Mouse (Mus musculus) megakaryocyte, adult 5-6 weeks (primary cell): ENCODE measurements around the gene Adam22. TPM values are rescaled to one million over a fixed set of nuclear protein-coding genes. Genes with fewer than 3 reads are reported as not detected.
"Not testable (repeated sequence)": the region's sequence is repeated elsewhere in the genome, so short reads cannot be mapped to it uniquely, and the experiment has no call there.

Experiments used
- ATAC-seq: 2 replicates; pipeline ENCODE4 v1.8.0; 2016; ENCODE audit warnings: mild to moderate bottlenecking, inconsistent platforms; ENCODE audit not compliant: poor library complexity, severe bottlenecking
- total RNA-seq, 2 experiments: library from RNA; stranded (forward) in 1 of 2; stranded (reverse) in 1 of 2; fragments of 153-499, 151-499 nt in 1 of 2; fragments of 221-1000, 200-1000 nt in 1 of 2; gene quantifications; 2 replicates each; pipeline versions ENCODE4 v1.2.3 to v1.2.4; 2015 to 2017

The Adam22 gene
- total RNA-seq, 2 experiments from 2014 or later = 0.18 to 0.40 TPM

GRCm38 (mm10) chr5:8073406-8073805 is 294.6 kb downstream of the Adam22 start:
- ATAC-seq = no peak

- ATAC-seq = peak; percentile 18; the same call in 1 of the 2 replicates
These were observed 304.8 kb downstream of the Adam22 start for GRCm38 (mm10) chr5:8063207-8063606.

DNA sequence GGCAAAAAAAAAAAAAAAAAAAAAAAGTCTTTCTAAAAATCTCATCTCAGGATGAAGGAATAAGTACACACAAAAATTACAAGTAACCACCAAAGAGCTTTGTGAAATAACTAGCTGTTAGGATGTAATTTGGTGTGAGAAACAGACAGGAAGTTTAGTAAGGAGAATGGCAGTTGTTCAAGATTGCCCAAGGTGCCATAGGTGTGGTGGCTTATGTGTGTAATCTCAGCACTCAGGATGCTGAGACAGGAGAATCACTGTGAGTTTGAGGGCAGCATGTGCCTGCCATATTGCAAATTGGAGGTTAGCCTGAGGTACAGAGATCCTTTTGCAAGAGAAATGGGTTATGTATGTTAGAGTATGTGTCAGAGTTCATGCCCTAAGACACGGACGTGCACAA is 305.5 kb downstream of the Adam22 start:
- peak; percentile 83 for ATAC-seq

GRCm38 (mm10) chr5:8058056-8058455 is 309.9 kb downstream of the Adam22 start:
- ATAC-seq = no peak

- ATAC-seq = peak; percentile 4
These were observed 311.0 kb downstream of the Adam22 start for GRCm38 (mm10) chr5:8057018-8057323.

DNA sequence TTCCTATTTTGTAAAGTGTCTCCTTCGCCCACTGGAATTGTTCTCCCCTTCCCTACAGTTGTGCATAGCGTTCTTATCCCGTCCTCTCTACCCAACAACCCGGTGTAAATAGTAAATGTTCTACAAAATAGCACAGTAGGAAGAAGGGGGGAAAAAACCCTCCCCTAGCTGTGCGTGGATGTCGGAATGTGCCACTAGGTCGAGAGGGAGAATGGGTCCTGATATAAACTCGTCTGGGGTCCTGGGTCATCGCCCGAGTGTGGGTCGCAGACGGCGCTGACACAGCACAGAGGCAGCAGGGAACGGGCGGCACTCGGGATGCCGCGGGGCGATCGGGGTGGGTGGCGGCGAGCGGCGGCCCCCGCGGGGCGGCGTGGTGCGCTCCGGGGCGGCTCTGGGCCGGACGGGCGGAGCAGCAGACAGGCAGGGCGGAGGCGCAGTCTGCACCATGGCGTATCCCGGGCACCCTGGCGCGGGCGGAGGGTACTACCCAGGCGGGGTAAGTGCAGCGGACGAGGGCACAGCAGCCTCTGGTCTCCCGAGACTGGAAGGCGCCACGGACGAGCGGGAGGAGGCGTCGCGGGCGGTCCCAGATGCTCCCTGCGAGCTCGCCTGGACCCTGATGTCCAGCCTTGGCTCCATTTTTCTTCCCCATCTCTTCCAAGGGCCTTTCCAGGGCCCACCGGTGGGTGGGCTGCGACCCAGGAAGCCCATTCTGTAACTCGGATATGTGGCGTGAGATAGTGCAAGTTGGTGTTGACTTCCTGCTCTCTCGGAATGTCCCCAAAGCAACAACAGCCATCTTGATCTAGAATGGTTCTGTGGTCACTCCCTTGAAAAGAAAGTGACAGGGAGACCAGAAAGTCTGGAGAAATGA is 311.6 kb downstream of the Adam22 start:
- ATAC-seq = peak; percentile 91

DNA sequence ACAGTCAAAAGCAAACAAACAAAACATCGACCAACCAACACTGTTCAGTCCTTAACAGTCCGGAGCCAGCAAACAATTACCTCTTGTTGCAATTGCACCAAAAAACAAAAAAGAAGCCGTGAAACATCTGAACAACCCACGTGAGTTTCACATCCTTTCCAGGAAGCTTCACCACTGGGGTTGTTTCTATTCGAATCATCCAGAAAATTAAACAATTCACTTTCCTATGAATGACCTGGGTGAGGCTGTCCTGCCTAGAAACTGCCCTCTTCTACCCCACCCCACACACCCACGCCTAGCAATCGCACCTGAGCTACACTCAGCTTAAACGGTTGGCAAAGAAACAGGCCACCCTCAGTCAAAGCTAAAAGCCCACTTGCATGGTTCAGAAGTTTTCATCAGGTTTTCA is 312.2 kb downstream of the Adam22 start:
- peak; percentile 25 for ATAC-seq

- ATAC-seq = no peak
These were observed 314.1 kb downstream of the Adam22 start for GRCm38 (mm10) chr5:8053827-8054226.

- ATAC-seq = no peak
These were observed 322.1 kb downstream of the Adam22 start, which contains the start of gene Sri for GRCm38 (mm10) chr5:8045855-8046254. Gene Sri (plus strand): TSS chr5:8046078.

DNA sequence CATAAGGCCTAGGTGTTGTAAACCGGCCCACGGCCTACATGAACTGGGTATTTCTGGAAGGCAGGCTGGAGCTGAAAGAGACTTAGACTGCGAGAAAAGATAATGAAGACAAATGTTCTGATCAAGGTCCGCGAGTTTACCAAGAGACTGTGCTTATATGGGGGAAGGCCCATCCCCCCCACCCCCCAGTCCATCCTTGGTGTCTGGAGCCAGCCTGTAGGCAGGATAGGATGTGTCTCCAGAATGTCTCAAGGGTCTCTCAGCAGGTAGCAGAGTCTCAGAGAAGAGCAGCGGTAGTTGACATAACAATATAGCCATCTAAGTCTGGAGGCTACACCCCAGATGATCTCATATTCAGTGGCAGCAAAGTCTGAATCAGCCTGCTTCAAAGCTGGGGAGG is 333.4 kb downstream of the Adam22 start:
- ATAC-seq = not testable (repeated sequence)

Other genes starting within 250 kb of the Adam22 start
- 65.6 and 69.3 TPM in 2 replicates for gene Dbf4, start 54.6 kb upstream of the Adam22 start, total RNA-seq (2015)
- gene Dbf4, start 54.6 kb upstream of the Adam22 start, total RNA-seq (2017) = 70.4 and 73.1 TPM in 2 replicates
- gene Slc25a40, start 54.7 kb upstream of the Adam22 start, total RNA-seq (2015) = 6.4 and 10.2 TPM in 2 replicates
- 5.5 and 5.6 TPM in 2 replicates for gene Slc25a40, start 54.7 kb upstream of the Adam22 start, total RNA-seq (2017)